Mouse (Mus musculus) T-helper 1 cell (primary cell): Measurements from ENCODE around the gene Ankfn1.

Experiments used
- in situ Hi-C: fragments of 300-600 bp; cut with MboI, MseI; formaldehyde crosslinking; loops from one replicate; pipeline ENCODE4 v1.15.1; 2025; ENCODE audit warnings: high pct_unique_total_duplicates

Ankfn1 gene

GRCm38 (mm10) chr11:89465381-89465780 lies 312.1 kb downstream of the Ankfn1 start:
- in situ Hi-C loops, result loop anchor here (10.0 kb wide), 1 partner anchor 619 kb away; no protein-coding TSS in a partner anchor

GRCm38 (mm10) chr11:89462216-89462615 lies 315.2 kb downstream of the Ankfn1 start:
- in situ Hi-C loops, result loop anchor here (10.0 kb wide), 1 partner anchor 623 kb away; no protein-coding TSS in a partner anchor

GRCm38 (mm10) chr11:89459437-89459836 lies 318.0 kb downstream of the Ankfn1 start:
- in situ Hi-C loops, result no loop called here

GRCm38 (mm10) chr11:89455647-89456231 lies 321.7 kb downstream of the Ankfn1 start:
- in situ Hi-C loops, result no loop called here

GRCm38 (mm10) chr11:89454702-89455101 lies 322.8 kb downstream of the Ankfn1 start:
- in situ Hi-C loops, result no loop called here

GRCm38 (mm10) chr11:89452862-89453261 lies 324.6 kb downstream of the Ankfn1 start:
- in situ Hi-C loops, result no loop called here

GRCm38 (mm10) chr11:89450406-89450805 lies 327.0 kb downstream of the Ankfn1 start:
- in situ Hi-C loops, result no loop called here

GRCm38 (mm10) chr11:89448986-89449385 lies 328.5 kb downstream of the Ankfn1 start:
- in situ Hi-C loops, result no loop called here

GRCm38 (mm10) chr11:89447477-89447876 lies 330.0 kb downstream of the Ankfn1 start:
- in situ Hi-C loops, result no loop called here

- in situ Hi-C loops, result no loop called here
Measured at GRCm38 (mm10) chr11:89440566-89440965, 336.9 kb downstream of the Ankfn1 start.

GRCm38 (mm10) chr11:89424358-89424757 lies 353.1 kb downstream of the Ankfn1 start:
- in situ Hi-C loops, result no loop called here

- in situ Hi-C loops, result no loop called here
Measured at GRCm38 (mm10) chr11:89422637-89423036, 354.8 kb downstream of the Ankfn1 start.

GRCm38 (mm10) chr11:89420767-89421438 lies 356.6 kb downstream of the Ankfn1 start:
- in situ Hi-C loops, result no loop called here

GRCm38 (mm10) chr11:89419863-89420262 lies 357.6 kb downstream of the Ankfn1 start:
- in situ Hi-C loops, result no loop called here

- in situ Hi-C loops, result no loop called here
Measured at GRCm38 (mm10) chr11:89418644-89419043, 358.8 kb downstream of the Ankfn1 start.

- in situ Hi-C loops, result no loop called here
Measured at GRCm38 (mm10) chr11:89416769-89417168, 360.7 kb downstream of the Ankfn1 start.

- in situ Hi-C loops, result no loop called here
Measured at GRCm38 (mm10) chr11:89408774-89409173, 368.7 kb downstream of the Ankfn1 start.

GRCm38 (mm10) chr11:89404489-89404888 lies 373.0 kb downstream of the Ankfn1 start:
- in situ Hi-C loops, result no loop called here

GRCm38 (mm10) chr11:89403436-89403835 lies 374.0 kb downstream of the Ankfn1 start:
- in situ Hi-C loops, result no loop called here

- in situ Hi-C loops, result no loop called here
Measured at GRCm38 (mm10) chr11:89388851-89389250, 388.6 kb downstream of the Ankfn1 start.

- in situ Hi-C loops, result no loop called here
Measured at GRCm38 (mm10) chr11:89382634-89383009, 394.8 kb downstream of the Ankfn1 start.

GRCm38 (mm10) chr11:89381782-89382633 lies 395.4 kb downstream of the Ankfn1 start:
- in situ Hi-C loops, result no loop called here
